Mouse (Mus musculus) myocyte (in vitro differentiated cells): ENCODE results near the gene Zmynd8. TPM values are rescaled to one million over a fixed set of nuclear protein-coding genes. Genes with fewer than 3 reads are reported as not detected.

ENCODE experiments used
- H3K27me3 ChIP-seq: one replicate; pipeline ENCODE4 v1.6.1; 2011; ENCODE audit not compliant: control insufficient read depth, insufficient read depth, insufficient read length
- H3K36me3 ChIP-seq: one replicate; pipeline ENCODE4 v1.6.1; 2011; ENCODE audit not compliant: control insufficient read depth, insufficient read depth
- H3K4me2 ChIP-seq: one replicate; pipeline ENCODE4 v1.6.1; 2011; ENCODE audit warnings: low read depth, control low read depth
- H3K4me3 ChIP-seq: one replicate; pipeline ENCODE4 v1.5.1; 2011; ENCODE audit warnings: mild to moderate bottlenecking, control low read depth, moderate library complexity
- H3K79me2 ChIP-seq: one replicate; pipeline ENCODE4 v1.6.1; 2011; ENCODE audit not compliant: control insufficient read depth, insufficient read depth
- H3ac ChIP-seq: one replicate; pipeline ENCODE4 v1.6.1; 2011; ENCODE audit not compliant: control insufficient read depth, insufficient read length
- CEBPB ChIP-seq: IDR thresholded peaks from 2 replicates; pipeline ENCODE4 v1.6.1; 2011; ENCODE audit warnings: mild to moderate bottlenecking, moderate library complexity; ENCODE audit not compliant: poor library complexity, insufficient read depth, severe bottlenecking
- E2F4 ChIP-seq: IDR thresholded peaks from one replicate; pipeline ENCODE4 v1.6.1; 2011; ENCODE audit warnings: mild to moderate bottlenecking, control low read depth, moderate library complexity; ENCODE audit not compliant: insufficient read depth
- MAX ChIP-seq: IDR thresholded peaks from one replicate; pipeline ENCODE4 v1.6.1; 2011; ENCODE audit warnings: low read depth, mild to moderate bottlenecking, control low read depth
- MYOD1 ChIP-seq, 3 experiments: IDR thresholded peaks; one replicate each; pipeline ENCODE4 v1.6.1; 2011; ENCODE audit warnings: control low read depth in 2 of 3, low read depth in 2 of 3, mild to moderate bottlenecking in 2 of 3, moderate library complexity in 1 of 3; ENCODE audit not compliant: insufficient read length in 2 of 3, control insufficient read depth in 1 of 3
- MYOG ChIP-seq, 3 experiments: IDR thresholded peaks; one replicate each; pipeline ENCODE4 v1.6.1; 2011; ENCODE audit warnings: control low read depth in 2 of 3, low read depth in 2 of 3, mild to moderate bottlenecking in 2 of 3; ENCODE audit not compliant: insufficient read length in 2 of 3, control insufficient read depth in 1 of 3, insufficient read depth in 1 of 3
- POLR2A ChIP-seq: IDR thresholded peaks from one replicate; pipeline ENCODE4 v1.6.1; 2011; ENCODE audit warnings: low read depth, mild to moderate bottlenecking, control low read depth, moderate library complexity; ENCODE audit not compliant: insufficient read length
- POLR2AphosphoS2 ChIP-seq: IDR thresholded peaks from one replicate; pipeline ENCODE4 v1.6.1; 2011; ENCODE audit warnings: low read depth, control low read depth; ENCODE audit not compliant: insufficient read length
- REST ChIP-seq: IDR thresholded peaks from one replicate; pipeline ENCODE4 v1.6.1; 2011; ENCODE audit warnings: mild to moderate bottlenecking, control low read depth, moderate library complexity; ENCODE audit not compliant: insufficient read depth, insufficient read length
- SRF ChIP-seq: IDR thresholded peaks from one replicate; pipeline ENCODE4 v1.6.1; 2011; ENCODE audit warnings: low read depth; ENCODE audit not compliant: control insufficient read depth, insufficient read length
- TCF12 ChIP-seq: IDR thresholded peaks from one replicate; pipeline ENCODE4 v1.6.1; 2011; ENCODE audit warnings: mild to moderate bottlenecking, control low read depth; ENCODE audit not compliant: poor library complexity, insufficient read depth, severe bottlenecking
- TCF3 ChIP-seq: IDR thresholded peaks from one replicate; pipeline ENCODE4 v1.6.1; 2011; ENCODE audit warnings: low read depth, control low read depth; ENCODE audit not compliant: insufficient read length
- USF1 ChIP-seq: IDR thresholded peaks from one replicate; pipeline ENCODE4 v1.6.1; 2011; ENCODE audit warnings: low read depth, mild to moderate bottlenecking, control low read depth, moderate library complexity
- polyA plus RNA-seq: library from polyadenylated mRNA; unstranded; fragments of >200 nt; fragmentation: generic; extraction: Trizol; gene quantifications from one replicate; pipeline ENCODE4 v1.2.1, GENCODE M21; 2012; ENCODE audit warnings: missing spikeins

Zmynd8 gene
- polyA plus RNA-seq, 1 experiment, result 20.9 TPM

- Histone ChIP-seq H3K36me3 (peaks cover 6% of the 10 kb centered on the region), H3K4me2 (peak overlapping the region; percentile 19), H3K27me3 (no peaks in the 10 kb centered on the region), H3ac (no peak overlapping the region), H3K4me3 (no peak overlapping the region), H3K79me2 (peaks cover 69% of the 10 kb centered on the region)
- TF ChIP-seq TCF3, result no peak
- no peak for TF ChIP-seq MYOD1 (IDR thresholded peaks at IDR 0.05; ENCODE audit: control insufficient read depth in 1 of 3, insufficient read length in 2 of 3, low read depth in 2 of 3)
- TF ChIP-seq MAX, result no peak
- TF ChIP-seq MYOG (IDR thresholded peaks at IDR 0.05; ENCODE audit: control insufficient read depth in 1 of 3, insufficient read depth in 1 of 3, insufficient read length in 2 of 3, low read depth in 2 of 3), result no peak
- no peak for TF ChIP-seq POLR2A
- TF ChIP-seq E2F4, result no peak
Measured at GRCm38 (mm10) chr2:165854207-165854968, 44.4 kb downstream of the Zmynd8 start.

GRCm38 (mm10) chr2:165852896-165853633 is 45.8 kb downstream of the Zmynd8 start:
- H3K36me3 ChIP-seq, result peaks cover 12% of the 10 kb centered on the region
- peaks cover 64% of the 10 kb centered on the region for H3K79me2 ChIP-seq
- TF ChIP-seq USF1, result no peak
- no peak for TF ChIP-seq E2F4
- TF ChIP-seq REST, result no peak
- no peak for TF ChIP-seq POLR2AphosphoS2
- no peak for TF ChIP-seq MAX
- H3K4me3 ChIP-seq, result no peak overlapping the region
- H3K4me2 ChIP-seq, result no peak overlapping the region
- H3K27me3 ChIP-seq, result no peaks in the 10 kb centered on the region
- H3ac ChIP-seq, result no peak overlapping the region

GRCm38 (mm10) chr2:165852453-165852852 is 46.4 kb downstream of the Zmynd8 start:
- Histone ChIP-seq H3K79me2 (peaks cover 64% of the 10 kb centered on the region), H3K4me2 (no peak overlapping the region), H3K4me3 (no peak overlapping the region), H3ac (no peak overlapping the region), H3K27me3 (no peaks in the 10 kb centered on the region), H3K36me3 (peaks cover 12% of the 10 kb centered on the region)
- TF ChIP-seq TCF3 (no peak), MYOG (IDR thresholded peaks at IDR 0.05; ENCODE audit: control insufficient read depth in 1 of 3, insufficient read depth in 1 of 3, insufficient read length in 2 of 3, low read depth in 2 of 3) (peak in 1 of 3 experiments; percentile 2), MYOD1 (IDR thresholded peaks at IDR 0.05; ENCODE audit: control insufficient read depth in 1 of 3, insufficient read length in 2 of 3, low read depth in 2 of 3) (peak in 1 of 3 experiments; percentile 12)

GRCm38 (mm10) chr2:165851811-165852415 is 46.9 kb downstream of the Zmynd8 start:
- TF ChIP-seq TCF3 (no peak), MAX (no peak), CEBPB (no peak), POLR2AphosphoS2 (no peak), MYOG (IDR thresholded peaks at IDR 0.05; ENCODE audit: control insufficient read depth in 1 of 3, insufficient read depth in 1 of 3, insufficient read length in 2 of 3, low read depth in 2 of 3) (no peak), POLR2A (no peak)
- H3K4me2 ChIP-seq, result no peak overlapping the region

GRCm38 (mm10) chr2:165850826-165851225 is 48.0 kb downstream of the Zmynd8 start:
- Histone ChIP-seq H3K27me3 (no peaks in the 10 kb centered on the region), H3ac (no peak overlapping the region), H3K4me2 (no peak overlapping the region), H3K36me3 (peaks cover 15% of the 10 kb centered on the region), H3K79me2 (peaks cover 67% of the 10 kb centered on the region), H3K4me3 (no peak overlapping the region)
- TF ChIP-seq MYOG (IDR thresholded peaks at IDR 0.05; ENCODE audit: control insufficient read depth in 1 of 3, insufficient read depth in 1 of 3, insufficient read length in 2 of 3, low read depth in 2 of 3) (no peak), E2F4 (no peak), MAX (no peak), POLR2A (no peak), TCF12 (no peak), TCF3 (no peak), USF1 (no peak), CEBPB (no peak), MYOD1 (IDR thresholded peaks at IDR 0.05; ENCODE audit: control insufficient read depth in 1 of 3, insufficient read length in 2 of 3, low read depth in 2 of 3) (no peak), POLR2AphosphoS2 (no peak), SRF (no peak), REST (no peak)

More at GRCm38 (mm10) chr2:165851811-165852415, 46.9 kb downstream of the Zmynd8 start:
- H3ac ChIP-seq, result no peak overlapping the region
- peaks cover 64% of the 10 kb centered on the region for H3K79me2 ChIP-seq
- H3K4me3 ChIP-seq, result no peak overlapping the region
- H3K27me3 ChIP-seq, result no peaks in the 10 kb centered on the region
- H3K36me3 ChIP-seq, result peaks cover 12% of the 10 kb centered on the region
